12 mouse cellular contexts compared by ENCODE assay signal in the genomic region with DNA sequence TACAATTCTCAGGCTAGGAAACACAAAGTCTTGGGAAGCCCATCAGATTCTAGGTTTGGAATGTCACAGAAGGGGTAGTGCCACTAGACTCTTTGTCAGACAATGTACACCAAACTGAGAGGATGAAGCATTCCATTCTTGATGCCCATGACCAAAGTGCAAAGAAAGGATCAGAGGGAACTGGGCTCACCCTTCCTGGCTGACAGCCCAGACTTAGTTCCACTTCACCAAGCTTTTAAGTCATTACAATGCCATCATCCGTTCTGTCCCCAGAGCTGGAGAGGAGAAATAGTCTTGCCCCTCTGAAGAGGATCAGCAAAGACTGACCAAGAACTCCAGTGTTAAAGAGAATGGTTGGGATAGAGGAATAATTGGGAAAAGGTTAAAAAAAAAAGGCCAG. TPM values are rescaled to one million over a fixed set of nuclear protein-coding genes. Genes with fewer than 3 reads are reported as not detected.
DNase-seq lines count a peak whose midpoint lies in the region; ATAC-seq and TF ChIP-seq lines count a peak whose summit lies in the region.
"Had no signal": no experiment of that assay in that cellular context is flagged by ENCODE, and none has a peak within 500 bp of the region (broad histone marks: within the 10 kb centered on the region; RNA-seq: fewer than 3 reads in every experiment).

No protein-coding gene starts in this region.

- H3K4me2 ChIP-seq in kidney, postnatal 0 days (ENCODE audit: low read length) = no peak overlapping the region

- WGBS in liver, adult 2 months = 7% methylated on average over 1 of the region's 1 CpGs
- 18% methylated on average over 1 of the region's 1 CpGs for WGBS in kidney, postnatal 0 days

- no peak for TF ChIP-seq POLR2A in liver, adult 2 months (IDR thresholded peaks at IDR 0.05; ENCODE audit: extremely low read depth, insufficient read depth, low read length)

- no peak overlapping the region for H3K4me3 ChIP-seq in liver, adult 2 months (ENCODE audit: insufficient read depth, low read depth, low read length)
- H3K4me3 ChIP-seq in kidney, postnatal 0 days (replicated peaks; ENCODE audit: low read depth, low read length) = no peak overlapping the region
- H3K4me3 ChIP-seq: forebrain, embryonic 10.5 days had no signal

- no peak for TF ChIP-seq CTCF in liver, adult 2 months (IDR thresholded peaks at IDR 0.05; ENCODE audit: low read depth, low read length)
- no peak for TF ChIP-seq CTCF in kidney, postnatal 0 days (IDR thresholded peaks at IDR 0.05; ENCODE audit: low read depth)

- no peaks in the 10 kb centered on the region for H3K9me3 ChIP-seq in kidney, postnatal 0 days (replicated peaks; ENCODE audit: low read length)
- H3K9me3 ChIP-seq: forebrain, embryonic 10.5 days had no signal

- H3K4me1 ChIP-seq in liver, adult 2 months (ENCODE audit: control insufficient read depth, insufficient read depth, low read length) = peaks cover 20% of the 10 kb centered on the region
- H3K4me1 ChIP-seq in kidney, postnatal 0 days (replicated peaks; ENCODE audit: insufficient read depth, low read length) = peaks cover 16% of the 10 kb centered on the region

- H3K27me3 ChIP-seq in liver, adult 2 months (ENCODE audit: control insufficient read depth, insufficient read depth, low read length) = no peaks in the 10 kb centered on the region
- no peaks in the 10 kb centered on the region for H3K27me3 ChIP-seq in kidney, postnatal 0 days (ENCODE audit: insufficient read depth, low read length)

- peak; percentile 66 for ATAC-seq in kidney, postnatal 0 days (replicated peaks; ENCODE audit: low FRiP score, low read depth)
- ATAC-seq in megakaryocyte, adult 5-6 weeks (ENCODE audit: poor library complexity, severe bottlenecking) = peak; percentile 71

- peak; percentile 31 to 55 for DNase-seq in cerebellum, postnatal 14 days
- no peak for DNase-seq in cerebellum, postnatal 36 days
- peak; percentile 67 for DNase-seq in liver, adult 2 months (ENCODE audit: extremely low read depth, low read depth, low spot score)
- DNase-seq in liver = no peak
- peak; percentile 62 for DNase-seq in kidney, postnatal 0 days (ENCODE audit: low spot score)
- no peak for DNase-seq in adrenal gland, adult 2 months
- DNase-seq in natural killer cell, adult 2 months (ENCODE audit: low spot score in 2 of 2) = no peak
- DNase-seq: cerebellum, adult 8-10 months had no signal

- peaks cover 11% of the 10 kb centered on the region for H3K36me3 ChIP-seq in liver, adult 2 months (ENCODE audit: control insufficient read depth, insufficient read depth, low read length)
- 0 out of 2 replicates have a peak, but pooled peaks cover 7% of the 10 kb centered on the region for H3K36me3 ChIP-seq in kidney, postnatal 0 days (ENCODE audit: insufficient read depth, low read length)

- no peak overlapping the region for H3K9ac ChIP-seq in liver, adult 2 months (ENCODE audit: low read depth, low read length)
- no peak overlapping the region for H3K9ac ChIP-seq in kidney, postnatal 0 days (ENCODE audit: low read depth, low read length)

- H3K79me2 ChIP-seq in liver, adult 2 months (ENCODE audit: control insufficient read depth, insufficient read depth, low read length) = peaks cover 67% of the 10 kb centered on the region

- no peak overlapping the region for H3K27ac ChIP-seq in liver, adult 2 months (replicated peaks; ENCODE audit: insufficient read depth, low read depth, low read length)
- H3K27ac ChIP-seq in kidney, postnatal 0 days = peak overlapping the region; percentile 50; the same call in 1 of the 2 replicates
- H3K27ac ChIP-seq: forebrain, embryonic 10.5 days had no signal

RNA-seq across cellular contexts. Expression of a gene that starts 20.1 kb away (rescaled TPM):
- total RNA-seq in liver, adult 2 months (2014; rRNA removed) = 141 and 147 TPM in 2 replicates
- polyA plus RNA-seq in liver, adult 2 months (2012; rRNA removed) = 67.4 and 109 TPM in 2 replicates
- 68.7 and 81.7 TPM in 2 replicates for polyA plus RNA-seq in kidney, postnatal 0 days (2015; fragmentation: Nextera tagmentation; extraction: Ambion mirVana)
- total RNA-seq in megakaryocyte, adult 5-6 weeks (2015) = 173 and 196 TPM in 2 replicates
- total RNA-seq in megakaryocyte, adult 5-6 weeks (2017) = 215 and 251 TPM in 2 replicates
- total RNA-seq in adrenal gland, adult 2 months (2021) = 100 to 1,000 TPM; 162 to 193 TPM
- 30.3 and 36.0 TPM in 2 replicates for polyA plus RNA-seq in adrenal gland, adult 2 months (2012; rRNA removed)

RNA-seq across cellular contexts. Expression of a gene that starts 41.9 kb away (rescaled TPM):
- not detected in 2 replicates for total RNA-seq in liver, adult 2 months (2014; rRNA removed)
- polyA plus RNA-seq in liver, adult 2 months (2012; rRNA removed) = not detected in 2 replicates
- not detected in 2 replicates for polyA plus RNA-seq in kidney, postnatal 0 days (2015; fragmentation: Nextera tagmentation; extraction: Ambion mirVana)
- total RNA-seq in megakaryocyte, adult 5-6 weeks (2015) = not detected in 2 replicates
- total RNA-seq in megakaryocyte, adult 5-6 weeks (2017) = not detected in 2 replicates
- total RNA-seq in adrenal gland, adult 2 months (2021) = not detected
- polyA plus RNA-seq in adrenal gland, adult 2 months (2012; rRNA removed) = not detected in 2 replicates
- polyA plus RNA-seq: forebrain, embryonic 10.5 days; large intestine, adult 2 months; liver, embryonic 16.5 days had no signal

Comparison
In these comparisons a context has a peak if more than half of its experiments do, and no peak if none do; other contexts are left out.
1. DNase-seq: peak in cerebellum, postnatal 14 days (2 of 2), liver, adult 2 months (single experiment) and kidney, postnatal 0 days (single experiment); none in cerebellum, postnatal 36 days (0 of 2), liver (single experiment), adrenal gland, adult 2 months (single experiment) and natural killer cell, adult 2 months (0 of 2).